ENCODE assay signal across 11 mouse cellular contexts in genomic region chr2:158152685-158153309, GRCm38 (mm10). TPM values are rescaled to one million over a fixed set of nuclear protein-coding genes. Genes with fewer than 3 reads are reported as not detected.
DNase-seq lines count a peak whose midpoint lies in the region; ATAC-seq lines count a peak whose summit lies in the region.
"Had no signal": no experiment of that assay in that cellular context is flagged by ENCODE, and none has a peak within 500 bp of the region (broad histone marks: within the 10 kb centered on the region; RNA-seq: fewer than 3 reads in every experiment).

No protein-coding gene starts in this region.

- no peak overlapping the region for H3K4me3 ChIP-seq in kidney, embryonic 16.5 days (ENCODE audit: low read length)
- no peak overlapping the region for H3K4me3 ChIP-seq in embryonic facial prominence, embryonic 13.5 days
- no peak overlapping the region for H3K4me3 ChIP-seq in intestine, embryonic 15.5 days (replicated peaks)
- no peak overlapping the region for H3K4me3 ChIP-seq in neural tube, embryonic 13.5 days
- H3K4me3 ChIP-seq: gastrocnemius, adult 2 months had no signal

- no peak for ATAC-seq in kidney, embryonic 16.5 days (ENCODE audit: low FRiP score, low TSS enrichment)
- no peak; the same call in 1 of the 2 replicates for ATAC-seq in embryonic facial prominence, embryonic 13.5 days (ENCODE audit: insufficient number of reproducible peaks, insufficient read depth, low FRiP score, low TSS enrichment, low read depth)
- ATAC-seq in intestine, embryonic 15.5 days = peak; percentile 28
- peak; percentile 59 for ATAC-seq in neural tube, embryonic 13.5 days (ENCODE audit: low read depth)
- ATAC-seq in megakaryocyte, adult 5-6 weeks (ENCODE audit: poor library complexity, severe bottlenecking) = no peak
- ATAC-seq: CD4-positive, CD25-positive, alpha-beta regulatory T cell, adult 4 months had no signal

- H3K9ac ChIP-seq in kidney, embryonic 16.5 days (replicated peaks; ENCODE audit: low read length) = no peak overlapping the region
- no peak overlapping the region for H3K9ac ChIP-seq in embryonic facial prominence, embryonic 13.5 days
- no peak overlapping the region for H3K9ac ChIP-seq in intestine, embryonic 15.5 days
- H3K9ac ChIP-seq in neural tube, embryonic 13.5 days = no peak overlapping the region

- DNase-seq in kidney, postnatal 25 days = no peak
- no peak for DNase-seq in thymus, postnatal 36 days
- DNase-seq in heart, adult 18-20 months = no peak
- DNase-seq: gastrocnemius, adult 2 months; layer of hippocampus, adult 9-11 months had no signal

- no peaks in the 10 kb centered on the region for H3K36me3 ChIP-seq in kidney, embryonic 16.5 days (ENCODE audit: insufficient read depth, low read length)
- no peaks in the 10 kb centered on the region for H3K36me3 ChIP-seq in embryonic facial prominence, embryonic 13.5 days
- no peaks in the 10 kb centered on the region for H3K36me3 ChIP-seq in intestine, embryonic 15.5 days
- no peaks in the 10 kb centered on the region for H3K36me3 ChIP-seq in neural tube, embryonic 13.5 days

- peaks cover 5% of the 10 kb centered on the region; the same call in 1 of the 2 replicates for H3K9me3 ChIP-seq in kidney, embryonic 16.5 days (ENCODE audit: low read length)
- H3K9me3 ChIP-seq in embryonic facial prominence, embryonic 13.5 days = no peaks in the 10 kb centered on the region
- H3K9me3 ChIP-seq in intestine, embryonic 15.5 days = no peaks in the 10 kb centered on the region
- 0 out of 2 replicates have a peak, but pooled peaks cover 4% of the 10 kb centered on the region for H3K9me3 ChIP-seq in neural tube, embryonic 13.5 days

- H3K4me1 ChIP-seq in kidney, embryonic 16.5 days (ENCODE audit: insufficient read depth, low read length) = peaks cover 17% of the 10 kb centered on the region
- H3K4me1 ChIP-seq in embryonic facial prominence, embryonic 13.5 days = peaks cover 29% of the 10 kb centered on the region
- peaks cover 17% of the 10 kb centered on the region for H3K4me1 ChIP-seq in intestine, embryonic 15.5 days (replicated peaks)
- H3K4me1 ChIP-seq in neural tube, embryonic 13.5 days (replicated peaks) = peaks cover 21% of the 10 kb centered on the region

- H3K4me2 ChIP-seq in kidney, embryonic 16.5 days (replicated peaks; ENCODE audit: low read depth, low read length) = 0 out of 2 replicates have a peak overlapping the region, but pooled peaks have one; percentile 64
- peak overlapping the region; percentile 72 for H3K4me2 ChIP-seq in embryonic facial prominence, embryonic 13.5 days
- 0 out of 2 replicates have a peak overlapping the region, but pooled peaks have one; percentile 90 for H3K4me2 ChIP-seq in intestine, embryonic 15.5 days (replicated peaks)
- H3K4me2 ChIP-seq in neural tube, embryonic 13.5 days = peak overlapping the region; percentile 60; the same call in 1 of the 2 replicates

- no peak overlapping the region for H3K27ac ChIP-seq in kidney, embryonic 16.5 days (ENCODE audit: low read length)
- peak overlapping the region; percentile 80 for H3K27ac ChIP-seq in embryonic facial prominence, embryonic 13.5 days
- H3K27ac ChIP-seq in intestine, embryonic 15.5 days = no peak overlapping the region
- H3K27ac ChIP-seq in neural tube, embryonic 13.5 days (replicated peaks) = 0 out of 2 replicates have a peak overlapping the region, but pooled peaks have one; percentile 38
- H3K27ac ChIP-seq: gastrocnemius, adult 2 months had no signal

- 55% methylated on average over 6 of the region's 6 CpGs for WGBS in kidney, embryonic 16.5 days
- WGBS in embryonic facial prominence, embryonic 13.5 days = 21% methylated on average over 6 of the region's 6 CpGs
- 50% methylated on average over 6 of the region's 6 CpGs for WGBS in intestine, embryonic 15.5 days
- 38% methylated on average over 6 of the region's 6 CpGs for WGBS in neural tube, embryonic 13.5 days

- no peaks in the 10 kb centered on the region for H3K27me3 ChIP-seq in kidney, embryonic 16.5 days (ENCODE audit: insufficient read depth, low read length)
- H3K27me3 ChIP-seq in embryonic facial prominence, embryonic 13.5 days = no peaks in the 10 kb centered on the region
- no peaks in the 10 kb centered on the region for H3K27me3 ChIP-seq in intestine, embryonic 15.5 days (replicated peaks)
- H3K27me3 ChIP-seq in neural tube, embryonic 13.5 days = no peaks in the 10 kb centered on the region

RNA-seq across cellular contexts. Expression of gene Tgm2, which starts 6.6 kb away (rescaled TPM):
- polyA plus RNA-seq in kidney, embryonic 16.5 days (2015; fragmentation: Nextera tagmentation; extraction: Ambion mirVana) = 41.6 and 48.3 TPM in 2 replicates
- 10.9 and 16.4 TPM in 2 replicates for polyA plus RNA-seq in embryonic facial prominence, embryonic 13.5 days (2015; fragmentation: Nextera tagmentation; extraction: Ambion mirVana)
- polyA plus RNA-seq in intestine, embryonic 15.5 days (2015; fragmentation: Nextera tagmentation; extraction: Ambion mirVana) = 83.4 and 90.2 TPM in 2 replicates
- polyA plus RNA-seq in neural tube, embryonic 13.5 days (2015; fragmentation: Nextera tagmentation; extraction: Ambion mirVana) = 11.0 and 12.0 TPM in 2 replicates
- total RNA-seq in megakaryocyte, adult 5-6 weeks (2015) = 0.71 and 1.0 TPM in 2 replicates
- total RNA-seq in megakaryocyte, adult 5-6 weeks (2017) = 2.1 and 2.6 TPM in 2 replicates
- 100 to 1,000 TPM; 247 to 266 TPM for total RNA-seq in heart, adult 18-20 months (2021)

Comparison
In these comparisons a context has a peak if more than half of its experiments do, and no peak if none do; other contexts are left out.
1. ATAC-seq: peak in intestine, embryonic 15.5 days (single experiment) and neural tube, embryonic 13.5 days (single experiment); none in kidney, embryonic 16.5 days (single experiment), embryonic facial prominence, embryonic 13.5 days (single experiment) and megakaryocyte, adult 5-6 weeks (single experiment).
2. H3K27ac ChIP-seq: peak in embryonic facial prominence, embryonic 13.5 days (single experiment) and neural tube, embryonic 13.5 days (single experiment); none in kidney, embryonic 16.5 days (single experiment) and intestine, embryonic 15.5 days (single experiment).
3. Peak in every context shown above with its lines, with median percentiles within 50 percentile points of each other: H3K4me2 ChIP-seq.